Mouse (Mus musculus) erythroblast, embryonic 14.5 days (primary cell): Measurements from ENCODE around the gene Srms. TPM values are rescaled to one million over a fixed set of nuclear protein-coding genes. Genes with fewer than 3 reads are reported as not detected.

Experiments
- H3K27me3 ChIP-seq: 2 replicates; pipeline ENCODE4 v1.6.1; 2012; ENCODE audit warnings: inconsistent platforms; ENCODE audit not compliant: control insufficient read depth
- H3K36me3 ChIP-seq: 2 replicates; pipeline ENCODE4 v1.6.1; 2012; ENCODE audit warnings: mild to moderate bottlenecking, inconsistent platforms; ENCODE audit not compliant: control insufficient read depth
- H3K4me1 ChIP-seq: 2 replicates; pipeline ENCODE4 v1.6.1; 2012; ENCODE audit warnings: inconsistent platforms; ENCODE audit not compliant: control insufficient read depth
- H3K4me3 ChIP-seq: replicated peaks from 2 replicates; pipeline ENCODE3; 2012; ENCODE audit warnings: moderate library complexity, mild to moderate bottlenecking, inconsistent platforms
- H3K9me3 ChIP-seq: 2 replicates; pipeline ENCODE4 v1.6.1; 2012; ENCODE audit warnings: low read length, inconsistent platforms, mixed read lengths; ENCODE audit not compliant: control insufficient read depth
- GATA1 ChIP-seq: IDR thresholded peaks from 2 replicates; pipeline ENCODE4 v1.6.1; 2012; ENCODE audit warnings: low read length, inconsistent platforms, mixed read lengths
- TAL1 ChIP-seq: IDR thresholded peaks from 3 replicates; pipeline ENCODE4 v1.6.1; 2012; ENCODE audit warnings: low read length, inconsistent platforms, mixed read lengths
- polyA plus RNA-seq: library from polyadenylated mRNA; stranded (reverse); fragments of >175 nt; gene quantifications from 2 replicates; pipeline ENCODE4 v1.2.3, GENCODE M21; 2012

Gene Srms
- polyA plus RNA-seq, 1 experiment: 0.03 TPM

DNA sequence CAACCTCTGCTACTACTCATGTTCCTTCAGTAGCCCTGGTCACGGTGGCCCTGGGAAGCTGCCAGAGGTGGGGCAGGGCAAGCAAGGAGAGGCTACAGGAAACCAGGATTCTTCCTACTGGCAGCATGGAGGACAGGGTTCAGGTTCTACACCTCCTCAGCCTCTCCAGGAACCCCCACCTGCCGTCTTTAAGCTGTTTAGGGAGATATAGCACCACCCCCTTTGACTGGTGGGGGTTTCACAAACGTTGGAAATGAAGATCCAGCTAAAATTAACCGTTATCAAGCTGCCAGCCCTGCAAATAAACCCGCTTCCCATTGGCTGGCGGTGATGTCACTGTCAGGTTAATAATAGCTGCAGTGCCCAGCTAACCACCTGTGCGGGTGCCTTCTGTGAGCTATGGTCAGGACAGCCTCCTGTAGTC is 53.9 kb downstream of the Srms start:
- no peaks in the 10 kb centered on the region for H3K9me3 ChIP-seq
- no peak overlapping the region for H3K4me3 ChIP-seq
- H3K4me1 ChIP-seq: no peaks in the 10 kb centered on the region
- no peaks in the 10 kb centered on the region for H3K36me3 ChIP-seq
- H3K27me3 ChIP-seq: peaks cover 43% of the 10 kb centered on the region
- no peak for TF ChIP-seq TAL1
- TF ChIP-seq GATA1: no peak

DNA sequence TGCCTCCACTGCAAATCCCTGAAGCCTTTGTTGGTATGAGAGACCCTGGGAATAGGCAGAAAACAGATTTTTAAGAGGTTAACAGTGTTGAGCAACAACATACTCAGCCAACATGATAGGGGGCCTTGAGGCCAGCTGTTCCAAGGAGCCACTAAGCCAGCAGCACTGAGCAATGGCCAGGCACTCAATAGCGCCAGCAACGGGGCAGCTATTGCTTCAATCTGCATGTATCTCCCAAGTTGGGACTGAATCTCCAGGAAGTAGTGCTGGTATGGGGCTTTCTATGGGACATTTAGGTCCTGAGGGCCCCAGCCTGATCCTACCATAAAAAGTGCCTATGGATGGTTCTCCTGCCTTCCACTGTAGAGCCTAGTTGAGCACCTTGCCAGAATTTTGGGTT is 54.5 kb downstream of the Srms start:
- no peaks in the 10 kb centered on the region for H3K4me1 ChIP-seq
- H3K27me3 ChIP-seq: peaks cover 43% of the 10 kb centered on the region
- H3K4me3 ChIP-seq: no peak overlapping the region
- no peaks in the 10 kb centered on the region for H3K9me3 ChIP-seq
- TF ChIP-seq GATA1 (no peak), TAL1 (no peak)
- no peaks in the 10 kb centered on the region for H3K36me3 ChIP-seq

DNA sequence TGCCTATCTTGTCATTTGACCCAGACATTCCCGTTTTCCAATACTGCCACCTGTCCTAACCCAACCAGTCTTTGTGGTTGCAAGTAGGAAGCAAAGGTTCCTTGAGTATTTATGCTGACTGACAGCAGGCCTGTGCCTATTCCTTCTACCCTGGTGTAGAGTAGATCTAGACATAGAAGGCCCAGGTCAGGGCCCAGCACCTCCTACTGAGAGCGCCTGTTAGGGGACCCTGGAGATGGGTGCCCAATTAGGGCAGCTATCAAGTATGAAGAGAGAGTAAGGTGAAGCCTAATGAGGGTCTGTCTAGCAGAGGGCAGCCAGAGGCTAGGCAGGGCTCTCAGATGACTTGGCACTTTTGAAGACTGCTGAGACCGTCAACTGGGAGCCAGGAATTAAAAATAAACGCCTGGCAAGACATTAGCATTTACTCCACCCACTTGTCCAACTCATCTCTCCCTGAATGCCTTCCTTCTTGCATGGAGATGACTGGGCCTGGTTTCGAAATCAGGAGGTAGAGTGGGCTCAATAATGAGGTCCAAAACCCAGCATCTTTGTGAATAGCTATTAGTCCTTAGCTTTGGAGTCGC is 55.2 kb downstream of the Srms start:
- H3K4me1 ChIP-seq: no peaks in the 10 kb centered on the region
- TF ChIP-seq TAL1: no peak
- TF ChIP-seq GATA1: no peak
- H3K9me3 ChIP-seq: no peaks in the 10 kb centered on the region
- H3K27me3 ChIP-seq: peaks cover 45% of the 10 kb centered on the region
- H3K4me3 ChIP-seq: no peak overlapping the region
- H3K36me3 ChIP-seq: no peaks in the 10 kb centered on the region

DNA sequence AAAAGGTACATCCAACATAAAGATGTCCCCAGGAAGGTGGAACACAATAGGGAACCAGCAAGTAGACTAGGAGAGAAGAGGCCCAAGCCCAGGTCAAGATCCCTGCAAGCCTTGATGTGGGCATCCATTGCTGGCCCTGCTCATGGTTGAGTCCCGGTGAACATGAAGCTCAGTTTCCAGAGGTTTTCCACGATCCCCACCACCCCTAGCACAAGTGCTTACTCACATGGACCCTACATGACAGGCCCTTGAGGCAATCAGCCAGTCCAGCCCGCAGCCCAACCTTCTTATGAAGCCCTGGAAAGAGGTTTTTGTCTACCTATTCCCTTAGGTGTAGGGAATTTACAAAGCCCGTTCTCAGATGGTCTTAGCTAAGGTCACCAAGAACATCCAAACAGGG is 55.8 kb downstream of the Srms start:
- TF ChIP-seq TAL1: no peak
- H3K4me3 ChIP-seq: no peak overlapping the region
- no peaks in the 10 kb centered on the region for H3K9me3 ChIP-seq
- no peaks in the 10 kb centered on the region for H3K4me1 ChIP-seq
- peaks cover 45% of the 10 kb centered on the region for H3K27me3 ChIP-seq
- H3K36me3 ChIP-seq: no peaks in the 10 kb centered on the region

DNA sequence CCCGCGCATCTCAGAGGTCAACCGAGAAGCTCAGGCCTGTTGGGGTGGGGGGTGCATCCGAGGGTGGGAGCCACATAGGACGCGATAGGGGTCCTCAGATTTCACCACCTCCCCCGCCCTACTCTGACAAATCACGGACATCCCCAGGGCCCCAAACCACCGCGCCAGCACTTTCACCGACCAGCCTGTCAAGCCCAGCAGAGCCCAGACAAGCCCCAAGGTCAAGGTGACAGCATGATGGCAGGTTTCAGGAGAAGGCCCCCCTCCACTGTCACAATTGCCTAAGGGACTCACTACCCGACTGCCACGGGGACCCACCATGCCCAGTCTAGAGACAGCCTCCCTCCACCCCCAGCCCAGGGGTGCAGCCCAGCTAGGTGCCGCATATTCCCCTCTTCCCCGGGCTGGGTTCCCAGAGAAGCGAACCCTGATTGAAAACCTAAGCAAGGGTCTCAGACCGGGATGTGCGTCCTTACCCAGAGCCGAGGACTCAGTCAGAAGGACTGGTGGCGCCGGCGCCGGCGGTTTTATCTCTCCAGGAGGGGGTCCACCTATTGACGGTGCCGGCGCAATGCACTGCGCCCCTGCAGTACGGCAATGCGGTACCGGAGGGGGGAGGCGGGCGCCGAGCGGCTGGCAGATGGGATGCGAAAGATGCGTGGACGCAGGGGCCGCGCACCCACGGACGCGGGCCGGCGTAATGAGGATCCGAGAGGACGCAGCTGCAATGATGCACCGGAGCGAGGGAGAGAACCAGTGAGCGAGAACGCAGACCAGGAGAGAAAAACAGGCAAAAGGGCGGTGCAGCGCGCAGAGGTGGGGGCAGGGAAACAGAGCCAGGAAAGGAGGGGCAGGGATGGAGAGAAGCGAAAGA is 56.5 kb downstream of the Srms start, which contains the start of gene Eef1a2:
Gene Eef1a2 (minus strand): TSS at position 767 of the 874 bp plus-strand sequence.
- Histone ChIP-seq H3K4me1 (no peaks in the 10 kb centered on the region), H3K27me3 (peaks cover 45% of the 10 kb centered on the region), H3K36me3 (no peaks in the 10 kb centered on the region), H3K9me3 (no peaks in the 10 kb centered on the region), H3K4me3 (no peak within 1 kb of the TSS)
- TF ChIP-seq TAL1: no peak
- TF ChIP-seq GATA1: no peak

DNA sequence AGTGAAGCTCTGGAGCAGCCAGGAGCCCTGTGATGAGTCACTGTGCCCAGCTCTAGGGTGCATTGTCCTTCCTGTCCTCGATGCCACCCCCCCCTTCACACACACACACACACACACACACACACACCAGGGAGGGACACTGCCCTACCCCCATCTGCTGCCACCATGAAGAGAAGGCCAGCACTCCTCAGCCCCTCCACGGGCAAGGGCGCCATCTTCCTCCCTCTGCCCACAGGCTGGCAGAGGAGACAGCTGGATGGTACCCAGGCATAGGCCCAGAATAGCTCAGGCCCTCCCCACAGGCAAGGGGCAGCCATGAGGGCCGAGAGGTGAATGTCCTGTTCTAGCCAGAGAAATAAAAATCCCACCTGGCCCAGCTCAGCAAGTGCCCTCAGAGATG is 57.2 kb downstream of the Srms start:
- H3K36me3 ChIP-seq: no peaks in the 10 kb centered on the region
- TF ChIP-seq TAL1: no peak
- TF ChIP-seq GATA1: no peak
- peaks cover 49% of the 10 kb centered on the region for H3K27me3 ChIP-seq
- no peaks in the 10 kb centered on the region for H3K4me1 ChIP-seq
- no peak overlapping the region for H3K4me3 ChIP-seq
- no peaks in the 10 kb centered on the region for H3K9me3 ChIP-seq

Other genes starting within 250 kb of the Srms start
- gene Arfgap1, start 246.0 kb downstream of the Srms start, polyA plus RNA-seq: 2.5 and 2.9 TPM in 2 replicates
- gene Col20a1, start 226.7 kb downstream of the Srms start, polyA plus RNA-seq: 0.12 and 0.18 TPM in 2 replicates
- not detected in 2 replicates for gene Chrna4, start 169.6 kb downstream of the Srms start, polyA plus RNA-seq
- 0.01 and 0.04 TPM in 2 replicates for gene Kcnq2, start 77.9 kb downstream of the Srms start, polyA plus RNA-seq
- gene Eef1a2, start 56.2 kb downstream of the Srms start, polyA plus RNA-seq: not detected in 2 replicates
- 31.8 and 38.4 TPM in 2 replicates for gene Ppdpf, start 25.9 kb downstream of the Srms start, polyA plus RNA-seq
- gene Ptk6, start 10.4 kb downstream of the Srms start, polyA plus RNA-seq: not detected in 2 replicates
- 0.12 and 0.14 TPM in 2 replicates for gene Fndc11, start 6.8 kb upstream of the Srms start, polyA plus RNA-seq
- 0.10 and 0.17 TPM in 2 replicates for gene Helz2, start 28.8 kb upstream of the Srms start, polyA plus RNA-seq
- gene Gmeb2, start 74.8 kb upstream of the Srms start, polyA plus RNA-seq: 1.5 and 2.1 TPM in 2 replicates
- gene Stmn3, start 101.3 kb upstream of the Srms start, polyA plus RNA-seq: not detected in 2 replicates
- gene Rtel1, start 106.6 kb upstream of the Srms start, polyA plus RNA-seq: 0.91 and 1.8 TPM in 2 replicates
- 0.94 and 1.1 TPM in 2 replicates for gene Zgpat, start 151.7 kb upstream of the Srms start, polyA plus RNA-seq
- 0.49 and 1.1 TPM in 2 replicates for gene Arfrp1, start 152.2 kb upstream of the Srms start, polyA plus RNA-seq
- gene Lime1, start 166.9 kb upstream of the Srms start, polyA plus RNA-seq: 3.9 and 4.1 TPM in 2 replicates
- 0.23 and 0.26 TPM in 2 replicates for gene Zbtb46, start 246.2 kb upstream of the Srms start, polyA plus RNA-seq